Mouse (Mus musculus) urinary bladder, postnatal 4 days (tissue): ENCODE measurements at regions not wholly inside any gene's neighbourhood (a gene's known extent, or its start where the extent isn't known, plus 50 kb on each side); places are given as distances from the start of the nearest gene placed in this dataset.
A peak's percentile ranks its signal among the peaks of the same experiment; 100 is the strongest.

Experiments used
- DNase-seq, 2 experiments: peaks; one replicate each; pipeline ENCODE4 v3.0.0; 2021 to 2022; ENCODE audit warnings: low spot score in 2 of 2

DNA sequence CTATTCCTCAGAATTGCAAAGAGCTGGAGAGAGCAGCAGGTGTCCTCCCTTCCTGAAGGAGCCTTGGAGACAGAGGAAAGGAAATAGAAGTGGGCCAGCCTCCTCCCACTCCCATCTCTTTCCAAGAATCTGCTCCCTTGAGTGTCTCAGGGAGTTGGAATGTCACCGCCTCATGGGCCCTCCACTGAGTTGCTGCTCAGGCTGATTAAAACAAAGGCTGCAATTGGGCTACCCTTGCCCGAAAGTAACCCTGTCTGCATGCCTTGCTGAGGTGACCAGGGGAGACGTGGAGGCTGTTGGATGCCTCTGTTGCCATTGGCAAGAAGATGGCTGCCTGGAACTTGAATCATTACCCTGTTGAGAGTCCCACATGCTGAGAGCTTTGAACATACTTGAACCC is 59.7 kb upstream of the Abca1 start:
- DNase-seq: peak in 1 of 2 experiments; percentile 44

DNA sequence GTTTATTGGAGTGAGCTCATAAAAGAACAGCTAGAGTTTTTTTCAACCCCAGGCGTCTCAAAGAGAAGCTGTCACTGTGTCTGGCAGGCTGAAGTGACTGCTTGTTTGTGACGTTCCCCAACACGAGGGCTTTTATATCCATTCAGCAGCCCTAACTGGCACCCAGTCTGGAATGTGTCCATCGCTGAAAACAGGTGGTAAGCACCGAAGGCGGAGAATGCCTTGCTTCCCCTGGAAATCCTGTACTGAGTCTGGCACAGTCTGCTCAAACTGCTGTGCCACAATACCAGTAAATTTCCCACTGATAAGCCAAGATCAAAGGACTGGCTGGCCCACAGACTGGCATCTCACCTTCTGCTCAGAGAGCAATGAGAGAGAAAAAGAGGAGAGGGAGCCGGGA is 59.1 kb upstream of the Abca1 start:
- DNase-seq: no peak

DNA sequence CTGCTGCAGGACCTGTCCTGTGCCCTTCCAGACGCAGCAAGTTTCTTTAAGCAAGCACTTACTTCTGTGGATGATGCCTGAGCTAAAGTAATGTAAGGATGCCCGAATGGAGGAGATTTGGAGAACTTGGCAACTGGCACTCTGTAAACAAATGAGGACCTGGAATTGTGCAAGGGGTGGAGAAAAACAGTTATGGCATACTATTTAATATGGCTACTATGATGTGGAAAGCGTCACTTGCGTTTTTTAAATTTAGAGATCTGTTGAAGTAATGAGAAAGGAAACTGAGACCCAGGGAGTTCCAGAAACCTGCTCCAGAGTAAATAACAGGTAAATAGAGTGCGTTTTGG is 58.6 kb upstream of the Abca1 start:
- DNase-seq: no peak

DNA sequence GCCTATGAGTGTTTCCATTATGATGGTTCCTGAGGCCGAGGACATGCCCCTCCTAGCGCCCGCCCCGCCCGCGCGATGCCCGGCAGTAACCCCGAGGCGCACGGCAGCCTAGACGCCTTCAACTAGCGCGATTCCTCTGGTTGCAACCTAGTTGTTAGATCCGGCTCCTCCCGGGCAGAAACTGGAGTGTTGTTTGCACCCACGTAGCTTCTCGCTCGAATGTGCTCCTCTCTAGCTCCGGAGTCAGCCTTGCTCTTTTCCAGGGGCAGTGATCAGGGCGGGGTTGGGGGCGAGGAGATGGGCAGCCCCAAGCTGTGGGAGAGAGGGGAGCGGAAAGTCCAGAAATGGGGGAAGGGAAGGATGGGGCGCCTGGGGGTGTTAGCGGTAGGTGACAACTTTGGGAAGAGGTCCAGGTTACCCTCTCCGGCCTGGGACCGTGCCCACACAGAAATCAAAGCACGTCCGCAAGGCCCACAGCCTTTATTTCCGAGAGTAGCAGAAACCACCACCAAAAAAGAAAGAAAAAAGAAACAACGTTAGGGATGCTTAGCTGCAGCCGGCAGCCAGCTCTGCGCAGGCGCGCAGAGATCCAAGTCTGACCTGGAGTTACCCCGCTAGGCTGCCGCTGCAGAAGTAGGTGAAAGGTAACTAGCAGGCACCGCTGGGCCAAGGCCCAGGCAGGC is 58.1 kb upstream of the Abca1 start:
- DNase-seq: peak; percentile 64 to 72

DNA sequence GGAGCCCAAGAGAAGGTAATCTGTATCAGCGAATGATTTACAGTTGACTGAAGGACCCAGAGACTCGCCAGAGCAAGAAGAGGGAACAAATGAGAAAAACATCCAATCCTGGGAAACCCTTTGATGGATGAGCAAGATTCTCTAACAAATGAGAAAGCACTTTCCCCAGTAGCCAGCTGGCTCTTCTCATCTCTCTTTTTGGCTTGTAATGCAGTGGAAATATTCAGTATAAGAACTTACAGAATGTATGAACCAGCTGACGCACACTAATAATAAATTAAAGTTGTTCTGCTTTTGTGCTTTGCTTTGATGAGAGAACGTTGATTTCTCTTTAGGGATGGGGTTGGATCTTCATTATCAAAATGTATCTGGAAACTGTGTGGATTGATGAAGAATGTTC is 52.8 kb upstream of the Abca1 start:
- DNase-seq: no peak

DNA sequence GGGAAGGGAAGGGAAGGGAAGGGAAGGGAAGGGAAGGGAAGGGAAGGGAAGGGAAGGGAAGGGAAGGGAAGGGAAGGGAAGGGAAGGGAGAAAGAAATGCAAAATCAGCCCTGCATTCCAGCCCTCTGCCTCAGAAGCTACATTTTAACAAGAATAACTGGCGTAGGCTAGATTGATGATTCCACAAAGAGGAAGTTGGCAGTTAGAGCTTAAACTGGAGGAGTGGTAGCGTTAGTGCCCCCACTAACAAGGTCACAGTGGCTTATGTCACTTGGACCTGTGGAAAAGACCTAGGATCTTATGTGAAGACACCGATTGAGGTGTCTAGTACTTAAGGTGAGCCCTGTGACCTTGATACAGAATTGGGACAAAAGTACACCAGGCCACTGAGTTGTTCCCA is 51.0 kb upstream of the Abca1 start:
- no peak for DNase-seq
